Mouse (Mus musculus) kidney, postnatal 0 days (tissue): ENCODE measurements around the gene Plac9b. TPM values are rescaled to one million over a fixed set of nuclear protein-coding genes. Genes with fewer than 3 reads are reported as not detected.
"Not testable (repeated sequence)": the region's sequence is repeated elsewhere in the genome, so short reads cannot be mapped to it uniquely, and the experiment has no call there.

ENCODE experiments used
- ATAC-seq: fragments of 200-750 bp; cut with Nextera tagmentation; replicated peaks from 2 replicates; pipeline ENCODE4 v1.8.0; 2017; ENCODE audit warnings: low read depth, moderate number of reproducible peaks, moderate TSS enrichment, moderate library complexity; ENCODE audit not compliant: low FRiP score
- DNase-seq: peaks from one replicate; pipeline ENCODE4 v3.0.0-alpha.2; 2016; ENCODE audit warnings: low spot score
- H3K27ac ChIP-seq: fragments of 300-500 bp; sonication (generic); 2 replicates; pipeline ENCODE4 v1.5.1; 2014; ENCODE audit warnings: mild to moderate bottlenecking
- H3K27me3 ChIP-seq: fragments of 300-500 bp; sonication (generic); 2 replicates; pipeline ENCODE4 v1.6.1; 2014; ENCODE audit warnings: low read length, mixed read lengths; ENCODE audit not compliant: insufficient read depth
- H3K36me3 ChIP-seq: fragments of 300-500 bp; sonication (generic); 2 replicates; pipeline ENCODE4 v1.6.1; 2014; ENCODE audit warnings: low read length, mixed read lengths; ENCODE audit not compliant: insufficient read depth
- H3K4me1 ChIP-seq: fragments of 300-500 bp; sonication (generic); replicated peaks from 2 replicates; pipeline ENCODE4 v1.6.1; 2014; ENCODE audit warnings: antibody characterized with exemption, low read length, mixed read lengths; ENCODE audit not compliant: insufficient read depth
- H3K4me2 ChIP-seq: fragments of 300-500 bp; sonication (generic); 2 replicates; pipeline ENCODE4 v1.6.1; 2014; ENCODE audit warnings: mild to moderate bottlenecking, low read length, moderate library complexity, mixed read lengths
- H3K4me3 ChIP-seq: fragments of 300-500 bp; sonication (generic); replicated peaks from 2 replicates; pipeline ENCODE4 v1.5.1; 2014; ENCODE audit warnings: low read depth, low read length
- H3K9ac ChIP-seq: fragments of 300-500 bp; sonication (generic); 2 replicates; pipeline ENCODE4 v1.6.1; 2014; ENCODE audit warnings: low read depth, low read length
- H3K9me3 ChIP-seq: fragments of 300-500 bp; sonication (generic); replicated peaks from 2 replicates; pipeline ENCODE4 v1.6.1; 2016; ENCODE audit warnings: low read length, inconsistent platforms, mixed read lengths
- WGBS: fragments of 180-500 bp; shearing (Covaris S2); extraction: QIAGEN DNeasy Blood & Tissue Kit; methylation state at CpG from one replicate; pipeline ENCODE4 v1.1.7; 2014; 5-methylcytosine and 5-hydroxymethylcytosine counted together
- polyA plus RNA-seq: library from polyadenylated mRNA; unstranded; fragments of >200 nt; fragmentation: Nextera tagmentation; extraction: Ambion mirVana; gene quantifications from 2 replicates; pipeline ENCODE4 v1.2.1, GENCODE M21; 2015

Plac9b gene
- polyA plus RNA-seq, 1 experiment from 2014 or later: 68.2 TPM

GRCm38 (mm10) chr14:26173955-26174354, 8.3 kb downstream of the Plac9b start:
- ATAC-seq, H3K4me2 ChIP-seq, DNase-seq, H3K9ac ChIP-seq, H3K4me3 ChIP-seq, H3K4me1 ChIP-seq, H3K27ac ChIP-seq, H3K27me3 ChIP-seq, H3K36me3 ChIP-seq, H3K9me3 ChIP-seq: not testable (repeated sequence)
- no CpG with 5 or more reads among the region's 3 CpGs for WGBS

DNA sequence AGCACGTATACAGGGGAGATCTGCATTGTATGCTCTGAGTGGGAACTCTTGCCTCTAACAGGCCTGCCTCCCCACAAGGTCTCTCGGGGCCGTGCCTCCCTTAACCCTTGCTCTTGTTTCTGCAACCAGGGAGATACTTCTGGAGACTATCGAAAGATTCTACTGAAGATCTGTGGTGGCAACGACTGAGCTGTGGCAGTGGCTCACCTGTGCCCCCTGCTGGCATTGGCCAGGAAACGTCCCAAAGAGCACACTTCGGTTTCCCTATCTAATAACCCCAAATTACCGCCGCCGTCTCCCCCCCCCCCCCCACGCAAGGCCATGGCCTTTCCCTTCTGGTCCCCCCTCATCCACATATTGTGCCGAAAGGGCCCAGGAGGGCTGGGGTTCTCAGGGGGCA, 17.0 kb downstream of the Plac9b start:
- not testable (repeated sequence) for ATAC-seq, H3K27me3 ChIP-seq, H3K27ac ChIP-seq, H3K4me2 ChIP-seq, DNase-seq, H3K9me3 ChIP-seq, H3K4me1 ChIP-seq, H3K4me3 ChIP-seq, H3K36me3 ChIP-seq, H3K9ac ChIP-seq
- no CpG with 5 or more reads among the region's 12 CpGs for WGBS

GRCm38 (mm10) chr14:26162423-26162822, 19.9 kb downstream of the Plac9b start:
- H3K27me3 ChIP-seq, H3K36me3 ChIP-seq, H3K9me3 ChIP-seq, H3K4me1 ChIP-seq, H3K4me3 ChIP-seq, H3K4me2 ChIP-seq, H3K27ac ChIP-seq, DNase-seq, H3K9ac ChIP-seq, ATAC-seq: not testable (repeated sequence)
- no CpG with 5 or more reads among the region's 5 CpGs for WGBS

- not testable (repeated sequence) for H3K36me3 ChIP-seq, H3K9me3 ChIP-seq, ATAC-seq, H3K4me1 ChIP-seq, H3K4me2 ChIP-seq, H3K27me3 ChIP-seq, H3K27ac ChIP-seq, H3K4me3 ChIP-seq, DNase-seq, H3K9ac ChIP-seq
- no CpG with 5 or more reads among the region's 9 CpGs for WGBS
Measured at GRCm38 (mm10) chr14:26161156-26161555, 21.1 kb downstream of the Plac9b start.

DNA sequence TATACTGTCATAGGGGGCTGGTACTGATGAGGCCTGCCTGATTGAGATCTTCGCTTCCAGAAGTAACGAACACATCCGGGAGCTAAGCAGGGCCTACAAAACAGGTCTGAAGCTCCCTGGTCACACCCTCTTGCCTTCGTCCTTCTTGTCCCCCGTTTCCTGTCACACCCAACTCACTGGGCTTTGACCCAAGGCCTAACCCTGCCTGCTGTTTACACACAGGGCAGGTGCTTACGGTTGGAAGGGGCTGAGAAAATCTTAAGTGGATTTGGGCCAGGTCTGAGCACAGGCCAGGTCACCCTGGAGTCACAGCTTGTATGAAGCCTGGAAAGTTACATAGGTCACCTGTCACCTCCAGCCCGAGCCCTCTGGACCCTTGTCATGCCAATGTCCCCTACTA, 26.2 kb downstream of the Plac9b start:
- not testable (repeated sequence) for H3K4me2 ChIP-seq, ATAC-seq, H3K9me3 ChIP-seq, H3K4me1 ChIP-seq, H3K27ac ChIP-seq, H3K9ac ChIP-seq, H3K27me3 ChIP-seq, H3K4me3 ChIP-seq, DNase-seq, H3K36me3 ChIP-seq
- no CpG with 5 or more reads among the region's 7 CpGs for WGBS

DNA sequence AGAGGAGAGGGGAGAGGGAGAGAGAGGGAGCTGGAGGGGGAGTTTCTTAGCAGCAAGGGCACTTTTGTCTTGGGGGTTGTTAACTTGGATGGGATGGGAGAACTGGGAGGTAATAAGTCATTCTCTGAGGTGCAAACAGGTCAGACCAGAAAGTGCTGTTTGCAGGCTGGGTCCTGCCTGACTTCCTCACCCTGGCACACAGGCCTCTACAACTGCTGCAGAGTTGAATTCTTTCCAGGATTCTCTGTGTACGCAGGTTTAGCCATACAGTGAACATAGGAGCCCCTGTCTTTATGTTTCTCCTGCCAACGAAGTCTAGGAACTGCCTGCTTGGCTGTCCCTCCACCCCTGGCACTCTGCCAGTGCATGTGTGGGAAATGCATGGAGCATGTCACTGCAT, 35.2 kb downstream of the Plac9b start:
- H3K4me3 ChIP-seq, ATAC-seq, H3K9me3 ChIP-seq, H3K27me3 ChIP-seq, DNase-seq, H3K36me3 ChIP-seq, H3K4me1 ChIP-seq, H3K27ac ChIP-seq, H3K4me2 ChIP-seq, H3K9ac ChIP-seq: not testable (repeated sequence)
- WGBS: no CpG with 5 or more reads among the region's 2 CpGs

DNA sequence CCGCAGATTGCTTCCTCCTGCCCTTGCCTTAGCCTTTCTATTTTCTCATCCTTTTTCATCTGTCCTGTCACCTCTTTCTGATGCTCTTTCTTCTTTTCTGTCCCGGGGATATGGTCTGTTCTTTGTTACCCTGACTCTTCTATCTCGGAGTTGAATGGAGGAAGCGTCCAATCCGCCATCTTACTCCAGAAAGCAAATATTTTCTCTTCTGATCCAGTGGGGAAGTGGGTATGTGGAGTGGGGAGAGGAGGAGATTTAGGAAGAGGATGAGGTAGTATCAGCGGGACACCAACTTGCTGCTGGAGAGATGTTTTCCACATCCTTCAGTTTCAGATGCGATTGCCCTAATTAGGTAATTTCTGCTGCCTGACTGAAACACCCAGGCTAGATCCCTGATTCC, 63.2 kb downstream of the Plac9b start:
- H3K36me3 ChIP-seq, H3K27ac ChIP-seq, DNase-seq, ATAC-seq, H3K9ac ChIP-seq, H3K9me3 ChIP-seq, H3K4me3 ChIP-seq, H3K27me3 ChIP-seq, H3K4me1 ChIP-seq, H3K4me2 ChIP-seq: not testable (repeated sequence)
- WGBS: no CpG with 5 or more reads among the region's 7 CpGs

- H3K4me1 ChIP-seq, H3K4me3 ChIP-seq, H3K9me3 ChIP-seq, H3K27ac ChIP-seq, H3K36me3 ChIP-seq, DNase-seq, H3K27me3 ChIP-seq, H3K9ac ChIP-seq, H3K4me2 ChIP-seq: not testable (repeated sequence)
- WGBS: no CpG with 5 or more reads among the region's 18 CpGs
- peak; percentile 74; the same call in 1 of the 2 replicates for ATAC-seq
Measured at GRCm38 (mm10) chr14:26118550-26119000, 63.7 kb downstream of the Plac9b start.

DNA sequence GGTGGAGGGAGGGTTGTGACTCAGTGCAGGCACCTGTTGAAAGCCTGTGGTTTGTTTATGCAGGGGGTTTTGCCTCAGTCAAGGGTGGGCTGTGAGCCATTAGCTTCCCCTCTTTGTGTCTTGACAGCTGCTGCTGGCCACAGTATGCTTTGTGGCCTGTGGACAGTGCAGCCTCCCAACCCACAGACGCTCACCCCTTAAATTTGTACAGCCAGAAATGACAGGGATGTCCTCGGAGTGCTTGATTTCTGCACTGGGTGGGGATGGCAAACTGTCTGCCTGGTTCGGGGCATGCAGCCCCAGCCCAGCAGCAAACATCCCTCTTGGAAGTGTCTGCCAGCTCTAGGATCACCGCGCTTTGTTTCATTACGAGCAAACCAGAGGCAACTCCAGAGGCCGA, 64.1 kb downstream of the Plac9b start, which contains the start of gene Duxbl2:
Gene Duxbl2 (plus strand): TSS at position 200 of the 400 bp plus-strand sequence.
- not testable (repeated sequence) for H3K4me2 ChIP-seq, H3K27me3 ChIP-seq, H3K4me1 ChIP-seq, H3K9me3 ChIP-seq, DNase-seq, ATAC-seq, H3K36me3 ChIP-seq, H3K9ac ChIP-seq, H3K4me3 ChIP-seq, H3K27ac ChIP-seq
- no CpG with 5 or more reads among the region's 7 CpGs for WGBS
